Mouse (Mus musculus): ENCODE results near the gene Arsa.

DNA sequence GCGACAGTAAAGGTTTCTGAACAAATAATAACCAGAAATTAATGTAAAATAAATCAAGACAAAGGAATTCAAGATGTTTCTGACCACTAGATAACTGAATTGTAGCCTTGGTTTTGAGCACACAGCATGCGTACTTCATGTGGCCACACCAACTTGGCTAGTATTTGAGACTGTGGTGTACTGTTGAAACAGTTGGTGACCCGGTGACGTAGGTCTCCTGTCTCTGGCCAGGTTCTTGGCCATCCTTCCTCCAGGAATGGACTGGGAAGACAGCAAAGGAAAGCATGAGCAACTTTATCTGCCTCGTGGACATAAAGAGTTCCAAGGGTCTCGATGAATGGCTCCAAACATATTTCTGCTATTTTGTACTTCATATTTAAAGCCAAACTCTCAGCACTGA is 45.4 kb downstream of the Arsa start:
- TF ChIP-seq POLR2A (IDR thresholded peaks at IDR 0.05; ENCODE audit: control insufficient read depth, extremely low read depth, insufficient read depth, low read length, poor library complexity) (no peak), CTCF (IDR thresholded peaks at IDR 0.05; ENCODE audit: borderline replicate concordance, control insufficient read depth, extremely low read depth, insufficient read depth, low read length, poor library complexity) (no peak)

Data from thymus, adult 2 months (tissue).